Mouse (Mus musculus): ENCODE results near the gene Ccdc58. TPM values are rescaled to one million over a fixed set of nuclear protein-coding genes. Genes with fewer than 3 reads are reported as not detected.

The Ccdc58 gene
- total and polyA plus RNA-seq, 2 experiments from 2014 or later, result 3.8 to 27.8 TPM

DNA sequence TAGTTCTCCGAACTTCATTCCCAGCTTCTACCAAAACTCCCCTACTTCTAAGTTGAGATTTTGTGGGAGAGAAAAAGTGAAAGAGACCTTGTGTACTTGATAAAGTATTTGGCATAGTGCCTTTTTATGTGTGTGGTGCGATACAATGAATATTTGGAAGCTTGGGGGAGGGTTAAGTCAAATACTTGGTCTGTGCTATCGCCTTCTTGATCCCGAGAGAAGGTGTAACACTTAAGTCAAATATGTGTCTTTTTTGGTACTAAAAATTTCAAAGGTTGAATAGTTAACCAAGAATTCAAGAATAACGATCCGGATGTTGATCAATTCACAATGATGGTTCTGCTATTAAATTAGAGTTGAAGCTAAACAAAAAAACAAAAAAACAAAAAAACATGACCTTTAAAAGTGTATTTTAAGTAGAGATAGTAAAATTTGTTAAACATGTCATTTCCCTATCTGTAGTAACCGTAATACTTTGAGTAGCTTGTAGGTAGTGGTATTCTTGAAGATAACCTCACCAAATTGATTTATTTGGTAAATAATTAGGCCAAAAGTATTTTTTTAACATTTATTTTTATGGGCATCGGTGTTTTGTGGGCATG lies 1.0 kb downstream of the Ccdc58 start:
- ATAC-seq, result no peak
- no peak for TF ChIP-seq CTCF (IDR thresholded peaks at IDR 0.05; ENCODE audit: low read depth)
- 30% methylated on average over 8 of the region's 8 CpGs for WGBS

GRCm38 (mm10) chr16:36074772-36075171 lies 3.3 kb downstream of the Ccdc58 start:
- Histone ChIP-seq H3K4me1 (ENCODE audit: insufficient read depth, low read length) (peaks cover 4% of the 10 kb centered on the region; the same call in 1 of the 2 replicates), H3K4me2 (ENCODE audit: low read depth, low read length) (no peak overlapping the region), H3K27ac (no peak overlapping the region), H3K27me3 (ENCODE audit: insufficient read depth, low read length) (no peaks in the 10 kb centered on the region), H3K36me3 (ENCODE audit: insufficient read depth, low read length) (no peaks in the 10 kb centered on the region), H3K4me3 (ENCODE audit: low read length) (no peak overlapping the region), H3K9me3 (ENCODE audit: low read length) (no peaks in the 10 kb centered on the region), H3K9ac (replicated peaks; ENCODE audit: low read length) (no peak overlapping the region)
- WGBS, result 98% methylated on average over 3 of the region's 3 CpGs
- DNase-seq (ENCODE audit: low spot score) (no peak), ATAC-seq (no peak)
- no peak for TF ChIP-seq CTCF (IDR thresholded peaks at IDR 0.05; ENCODE audit: low read depth)

More for the DNA sequence above, 1.0 kb downstream of the Ccdc58 start:
- H3K27me3 ChIP-seq (ENCODE audit: insufficient read depth, low read length), result no peaks in the 10 kb centered on the region
- no peaks in the 10 kb centered on the region for H3K9me3 ChIP-seq (ENCODE audit: low read length)
- H3K27ac ChIP-seq, result peak overlapping the region; percentile 99; the same call in 1 of the 2 replicates
- H3K4me2 ChIP-seq (ENCODE audit: low read depth, low read length), result peak overlapping the region; percentile 90
- H3K4me3 ChIP-seq (ENCODE audit: low read length), result peak overlapping the region; percentile 85
- DNase-seq (ENCODE audit: low spot score), result no peak
- peaks cover 7% of the 10 kb centered on the region; the same call in 1 of the 2 replicates for H3K4me1 ChIP-seq (ENCODE audit: insufficient read depth, low read length)
- peak overlapping the region; percentile 88; the same call in 1 of the 2 replicates for H3K9ac ChIP-seq (replicated peaks; ENCODE audit: low read length)
- no peaks in the 10 kb centered on the region for H3K36me3 ChIP-seq (ENCODE audit: insufficient read depth, low read length)

DNA sequence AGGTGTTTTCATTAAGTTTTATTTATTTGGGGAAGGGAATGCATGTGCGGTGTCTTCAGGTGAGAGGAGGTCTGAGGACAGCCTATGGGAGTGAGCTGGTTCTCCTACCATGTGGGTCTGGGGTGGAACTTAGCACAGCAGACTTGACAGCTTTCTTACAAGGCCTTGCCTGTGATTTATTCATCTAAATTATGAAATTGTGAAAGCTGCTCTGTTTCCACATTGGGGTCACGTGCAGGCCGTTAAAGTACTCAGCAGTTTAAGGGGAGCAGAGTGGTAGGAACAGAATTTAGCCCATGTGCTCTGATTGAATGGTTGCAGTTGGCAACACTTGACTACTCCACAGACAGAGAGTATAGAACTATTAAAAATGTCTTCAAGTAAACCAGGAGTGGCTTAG lies 8.4 kb downstream of the Ccdc58 start:
- no peaks in the 10 kb centered on the region for H3K36me3 ChIP-seq (ENCODE audit: insufficient read depth, low read length)
- no peaks in the 10 kb centered on the region for H3K4me1 ChIP-seq (ENCODE audit: insufficient read depth, low read length)
- ATAC-seq, result no peak
- no peak for DNase-seq (ENCODE audit: low spot score)
- 95% methylated on average over 3 of the region's 3 CpGs for WGBS
- no peak overlapping the region for H3K27ac ChIP-seq
- no peak overlapping the region for H3K9ac ChIP-seq (replicated peaks; ENCODE audit: low read length)
- no peaks in the 10 kb centered on the region for H3K9me3 ChIP-seq (ENCODE audit: low read length)
- no peak overlapping the region for H3K4me2 ChIP-seq (ENCODE audit: low read depth, low read length)
- no peak overlapping the region for H3K4me3 ChIP-seq (ENCODE audit: low read length)
- no peak for TF ChIP-seq CTCF (IDR thresholded peaks at IDR 0.05; ENCODE audit: low read depth)
- no peaks in the 10 kb centered on the region for H3K27me3 ChIP-seq (ENCODE audit: insufficient read depth, low read length)

DNA sequence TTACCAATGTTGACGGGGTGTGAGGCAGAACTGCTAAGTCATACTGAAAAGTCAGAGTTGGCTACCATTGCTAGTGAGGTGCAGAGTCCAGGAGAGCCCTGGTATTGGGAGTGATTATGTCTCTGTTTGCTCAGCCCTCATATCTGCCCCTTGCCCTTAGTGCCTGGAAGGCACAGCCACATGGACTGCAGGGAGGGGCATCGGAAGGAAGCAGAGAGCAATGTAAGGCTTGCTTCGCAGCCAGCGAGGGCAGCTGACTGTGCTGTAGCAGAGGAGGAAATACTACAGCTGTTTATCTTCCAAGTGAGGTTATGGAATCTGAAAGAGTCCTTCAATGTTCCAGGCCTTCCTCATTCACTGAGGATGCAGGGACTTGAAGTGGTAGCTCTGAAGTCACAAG lies 16.4 kb downstream of the Ccdc58 start:
- H3K4me1 ChIP-seq (ENCODE audit: insufficient read depth, low read length), result no peaks in the 10 kb centered on the region
- no peaks in the 10 kb centered on the region for H3K9me3 ChIP-seq (ENCODE audit: low read length)
- H3K27ac ChIP-seq, result no peak overlapping the region
- H3K4me2 ChIP-seq (ENCODE audit: low read depth, low read length), result no peak overlapping the region
- H3K27me3 ChIP-seq (ENCODE audit: insufficient read depth, low read length), result no peaks in the 10 kb centered on the region
- H3K9ac ChIP-seq (replicated peaks; ENCODE audit: low read length), result no peak overlapping the region
- WGBS, result 85% methylated on average over 4 of the region's 4 CpGs
- DNase-seq (ENCODE audit: low spot score) (no peak), ATAC-seq (no peak)
- TF ChIP-seq CTCF (IDR thresholded peaks at IDR 0.05; ENCODE audit: low read depth), result no peak
- H3K36me3 ChIP-seq (ENCODE audit: insufficient read depth, low read length), result peaks cover 14% of the 10 kb centered on the region
- no peak overlapping the region for H3K4me3 ChIP-seq (ENCODE audit: low read length)

DNA sequence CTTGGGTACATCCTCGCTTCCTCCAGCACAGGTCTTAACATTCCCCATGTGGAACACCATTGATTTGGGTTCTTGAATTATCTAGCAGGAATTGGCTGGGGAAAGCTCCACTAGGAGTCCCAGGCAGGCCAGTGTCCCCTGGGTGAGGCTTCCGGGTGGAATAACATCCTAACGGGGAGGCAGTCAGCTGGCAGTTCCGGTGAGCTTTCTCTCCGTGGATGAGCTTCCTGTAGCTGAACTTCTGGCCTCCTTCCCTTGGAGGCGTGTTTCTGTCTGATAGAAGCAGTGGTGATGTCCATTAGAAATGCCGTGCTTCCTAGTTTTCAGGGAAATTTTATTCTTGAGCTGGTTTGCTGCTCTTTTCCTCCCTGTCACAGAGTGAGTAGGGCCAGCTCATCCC lies 17.6 kb downstream of the Ccdc58 start:
- H3K4me2 ChIP-seq (ENCODE audit: low read depth, low read length), result no peak overlapping the region
- ATAC-seq (no peak), DNase-seq (ENCODE audit: low spot score) (no peak)
- no peak overlapping the region for H3K9ac ChIP-seq (replicated peaks; ENCODE audit: low read length)
- H3K27ac ChIP-seq, result no peak overlapping the region
- H3K27me3 ChIP-seq (ENCODE audit: insufficient read depth, low read length), result no peaks in the 10 kb centered on the region
- peaks cover 14% of the 10 kb centered on the region for H3K36me3 ChIP-seq (ENCODE audit: insufficient read depth, low read length)
- H3K4me1 ChIP-seq (ENCODE audit: insufficient read depth, low read length), result no peaks in the 10 kb centered on the region
- no peak overlapping the region for H3K4me3 ChIP-seq (ENCODE audit: low read length)
- no peak for TF ChIP-seq CTCF (IDR thresholded peaks at IDR 0.05; ENCODE audit: low read depth)
- WGBS, result 88% methylated on average over 7 of the region's 7 CpGs
- H3K9me3 ChIP-seq (ENCODE audit: low read length), result no peaks in the 10 kb centered on the region

DNA sequence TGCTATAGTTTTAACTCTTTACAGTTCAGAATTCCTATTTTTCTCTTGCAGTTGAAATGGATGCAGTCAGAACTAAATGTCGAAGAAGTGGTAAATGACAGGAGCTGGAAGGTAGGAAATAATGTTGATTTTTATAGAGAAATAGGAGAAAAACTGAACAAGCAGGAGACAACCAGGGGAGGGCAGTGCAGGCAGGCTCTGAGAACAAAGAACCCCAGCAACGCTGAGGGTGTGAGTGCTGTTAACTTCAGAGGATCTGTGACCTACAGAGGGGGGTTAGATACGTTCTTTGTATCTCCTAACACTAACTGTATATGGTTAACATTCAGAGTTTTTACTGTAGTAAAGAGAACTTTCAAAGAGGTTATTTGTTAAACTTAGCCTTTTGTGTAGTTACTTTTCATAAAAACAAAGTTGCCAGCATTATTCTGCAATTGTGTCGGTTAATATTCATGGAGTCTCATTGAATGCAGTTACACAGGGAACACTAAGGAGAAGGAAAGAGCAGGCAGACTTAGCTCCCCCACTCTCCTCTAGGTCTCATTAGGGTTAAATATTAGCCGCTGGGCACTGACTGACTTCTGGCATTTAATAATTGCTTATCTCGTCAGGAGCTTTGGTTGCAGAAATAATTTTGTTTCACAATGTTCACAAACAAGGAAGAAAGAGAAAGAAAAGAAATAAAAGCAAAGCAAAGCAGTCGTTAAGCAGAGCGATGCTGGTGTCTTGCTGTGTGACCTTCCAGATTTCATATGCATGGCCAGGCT lies 18.5 kb downstream of the Ccdc58 start:
- 72% methylated on average over 8 of the region's 8 CpGs for WGBS
- Histone ChIP-seq H3K9me3 (ENCODE audit: low read length) (no peaks in the 10 kb centered on the region), H3K27ac (no peak overlapping the region), H3K4me1 (ENCODE audit: insufficient read depth, low read length) (no peaks in the 10 kb centered on the region), H3K4me2 (ENCODE audit: low read depth, low read length) (no peak overlapping the region), H3K4me3 (ENCODE audit: low read length) (no peak overlapping the region), H3K9ac (replicated peaks; ENCODE audit: low read length) (no peak overlapping the region), H3K36me3 (ENCODE audit: insufficient read depth, low read length) (peaks cover 14% of the 10 kb centered on the region), H3K27me3 (ENCODE audit: insufficient read depth, low read length) (no peaks in the 10 kb centered on the region)
- DNase-seq (ENCODE audit: low spot score) (no peak), ATAC-seq (no peak)
- peak; percentile 53 for TF ChIP-seq CTCF (IDR thresholded peaks at IDR 0.05; ENCODE audit: low read depth)
